Mouse (Mus musculus): ENCODE data around the gene Grap.

DNA sequence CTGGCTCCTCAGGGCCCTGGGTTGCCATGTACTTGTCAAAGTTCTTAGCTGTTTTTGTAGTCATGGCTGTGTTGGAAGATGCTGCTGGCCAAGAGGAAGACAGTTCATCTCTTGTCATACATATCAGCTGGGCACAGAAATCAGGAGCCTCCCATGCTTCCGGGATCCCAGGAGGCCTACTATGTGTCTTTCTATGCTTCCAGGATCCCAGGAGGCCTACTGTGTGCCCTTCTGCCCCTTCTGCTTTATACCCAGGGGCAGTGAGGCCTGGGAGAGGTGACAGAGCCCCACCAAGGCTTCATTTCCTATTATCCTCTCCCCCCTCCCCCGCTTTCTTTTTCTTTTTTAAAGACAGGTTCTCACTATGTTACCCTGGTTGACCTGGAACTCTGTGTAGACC lies 52.5 kb downstream of the Grap start:
- no peak for TF ChIP-seq CTCF (IDR thresholded peaks at IDR 0.05; ENCODE audit: borderline replicate concordance, control insufficient read depth, extremely low read depth, insufficient read depth, low read length, poor library complexity)
- no peak for TF ChIP-seq POLR2A (IDR thresholded peaks at IDR 0.05; ENCODE audit: control insufficient read depth, extremely low read depth, insufficient read depth, low read length, poor library complexity)
